Mouse (Mus musculus) cerebellum, adult 11 months (tissue): ENCODE measurements around the gene Gan.

Source experiments
- DNase-seq: peaks from one replicate; pipeline ENCODE4 v3.0.0; 2022

Gan gene

GRCm38 (mm10) chr8:117159031-117159430 lies 1.1 kb downstream of the Gan start:
- DNase-seq: no peak

GRCm38 (mm10) chr8:117164912-117165311 lies 7.0 kb downstream of the Gan start:
- no peak for DNase-seq

GRCm38 (mm10) chr8:117165542-117165941 lies 7.6 kb downstream of the Gan start:
- no peak for DNase-seq

- no peak for DNase-seq
Measured at GRCm38 (mm10) chr8:117166515-117166914, 8.6 kb downstream of the Gan start.

GRCm38 (mm10) chr8:117167243-117167883 lies 9.4 kb downstream of the Gan start:
- no peak for DNase-seq

- DNase-seq: no peak
Measured at GRCm38 (mm10) chr8:117168378-117168777, 10.4 kb downstream of the Gan start.

- no peak for DNase-seq
Measured at GRCm38 (mm10) chr8:117171826-117172225, 13.9 kb downstream of the Gan start.

GRCm38 (mm10) chr8:117172904-117173303 lies 15.0 kb downstream of the Gan start:
- peak; percentile 17 for DNase-seq

GRCm38 (mm10) chr8:117173690-117174089 lies 15.8 kb downstream of the Gan start:
- no peak for DNase-seq

- DNase-seq: no peak
Measured at GRCm38 (mm10) chr8:117174536-117174935, 16.6 kb downstream of the Gan start.

GRCm38 (mm10) chr8:117176308-117176707 lies 18.4 kb downstream of the Gan start:
- DNase-seq: no peak

GRCm38 (mm10) chr8:117177236-117177635 lies 19.3 kb downstream of the Gan start:
- DNase-seq: no peak

GRCm38 (mm10) chr8:117178039-117178438 lies 20.1 kb downstream of the Gan start:
- DNase-seq: no peak

- DNase-seq: no peak
Measured at GRCm38 (mm10) chr8:117178676-117179075, 20.7 kb downstream of the Gan start.

- DNase-seq: no peak
Measured at GRCm38 (mm10) chr8:117182746-117183145, 24.8 kb downstream of the Gan start.

- DNase-seq: no peak
Measured at GRCm38 (mm10) chr8:117183664-117184377, 25.9 kb downstream of the Gan start.

GRCm38 (mm10) chr8:117194355-117194754 lies 36.4 kb downstream of the Gan start:
- no peak for DNase-seq

GRCm38 (mm10) chr8:117196593-117196992 lies 38.7 kb downstream of the Gan start:
- DNase-seq: no peak

- no peak for DNase-seq
Measured at GRCm38 (mm10) chr8:117197551-117197950, 39.6 kb downstream of the Gan start.

- DNase-seq: no peak
Measured at GRCm38 (mm10) chr8:117198141-117198935, 40.4 kb downstream of the Gan start.

- DNase-seq: no peak
Measured at GRCm38 (mm10) chr8:117199658-117200057, 41.7 kb downstream of the Gan start.

GRCm38 (mm10) chr8:117200346-117200745 lies 42.4 kb downstream of the Gan start:
- no peak for DNase-seq

- DNase-seq: no peak
Measured at GRCm38 (mm10) chr8:117200803-117201202, 42.9 kb downstream of the Gan start.
